Mouse (Mus musculus) E14TG2a.4 (cell line): ENCODE measurements at regions not wholly inside any gene's neighbourhood (a gene's known extent, or its start where the extent isn't known, plus 50 kb on each side); places are given as distances from the start of the nearest gene placed in this dataset.

Source experiments
- CTCF ChIP-seq: conservative IDR thresholded peaks from 2 replicates; pipeline ENCODE4 v1.5.1; 2014; ENCODE audit warnings: low read length
- NANOG ChIP-seq: IDR thresholded peaks from 2 replicates; pipeline ENCODE4 v1.6.1; 2014; ENCODE audit warnings: borderline replicate concordance, low read length, mixed read lengths
- POU5F1 ChIP-seq: IDR thresholded peaks from 2 replicates; pipeline ENCODE4 v1.6.1; 2014; ENCODE audit warnings: low read length, borderline replicate concordance

GRCm38 (mm10) chr4:27418517-27418916 is 1071.8 kb upstream of the Manea start:
- TF ChIP-seq CTCF = no peak
- no peak for TF ChIP-seq POU5F1
- TF ChIP-seq NANOG = no peak
